Mouse (Mus musculus): Measurements from ENCODE around the gene Fam136a.
"Not testable (repeated sequence)": the region's sequence is repeated elsewhere in the genome, so short reads cannot be mapped to it uniquely, and the experiment has no call there.

The Fam136a gene

GRCm38 (mm10) chr6:86365371-86366124 is at the start of gene Fam136a:
Gene Fam136a, plus strand, starts transcription at chr6:86365646.
- peak; percentile 98 for DNase-seq (ENCODE audit: low read depth, low spot score)

- no peak for DNase-seq (ENCODE audit: low read depth, low spot score)
Measured at GRCm38 (mm10) chr6:86317066-86317465, 48.4 kb upstream of the Fam136a start.

GRCm38 (mm10) chr6:86318855-86319254 is 46.6 kb upstream of the Fam136a start:
- DNase-seq (ENCODE audit: low read depth, low spot score) = no peak

- no peak for DNase-seq (ENCODE audit: low read depth, low spot score)
Measured at GRCm38 (mm10) chr6:86322031-86322563, 43.3 kb upstream of the Fam136a start.

- DNase-seq (ENCODE audit: low read depth, low spot score) = no peak
Measured at GRCm38 (mm10) chr6:86322991-86323390, 42.5 kb upstream of the Fam136a start.

GRCm38 (mm10) chr6:86324400-86324799 is 41.0 kb upstream of the Fam136a start:
- no peak for DNase-seq (ENCODE audit: low read depth, low spot score)

- no peak for DNase-seq (ENCODE audit: low read depth, low spot score)
Measured at GRCm38 (mm10) chr6:86325646-86326045, 39.8 kb upstream of the Fam136a start.

- DNase-seq (ENCODE audit: low read depth, low spot score) = no peak
Measured at GRCm38 (mm10) chr6:86326866-86327265, 38.6 kb upstream of the Fam136a start.

GRCm38 (mm10) chr6:86328369-86328768 is 37.1 kb upstream of the Fam136a start:
- no peak for DNase-seq (ENCODE audit: low read depth, low spot score)

- no peak for DNase-seq (ENCODE audit: low read depth, low spot score)
Measured at GRCm38 (mm10) chr6:86329943-86330342, 35.5 kb upstream of the Fam136a start.

- DNase-seq (ENCODE audit: low read depth, low spot score) = no peak
Measured at GRCm38 (mm10) chr6:86335121-86335849, 30.2 kb upstream of the Fam136a start.

- DNase-seq (ENCODE audit: low read depth, low spot score) = no peak
Measured at GRCm38 (mm10) chr6:86335860-86336259, 29.6 kb upstream of the Fam136a start.

- not testable (repeated sequence) for DNase-seq (ENCODE audit: low read depth, low spot score)
Measured at GRCm38 (mm10) chr6:86336340-86336739, 29.1 kb upstream of the Fam136a start.

- DNase-seq (ENCODE audit: low read depth, low spot score) = no peak
Measured at GRCm38 (mm10) chr6:86343656-86344055, 21.8 kb upstream of the Fam136a start.

- no peak for DNase-seq (ENCODE audit: low read depth, low spot score)
Measured at GRCm38 (mm10) chr6:86346063-86346462, 19.4 kb upstream of the Fam136a start.

- peak; percentile 38 for DNase-seq (ENCODE audit: low read depth, low spot score)
Measured at GRCm38 (mm10) chr6:86349257-86349656, 16.2 kb upstream of the Fam136a start.

GRCm38 (mm10) chr6:86354948-86355347 is 10.5 kb upstream of the Fam136a start:
- DNase-seq (ENCODE audit: low read depth, low spot score) = no peak

- no peak for DNase-seq (ENCODE audit: low read depth, low spot score)
Measured at GRCm38 (mm10) chr6:86356956-86357355, 8.5 kb upstream of the Fam136a start.

- DNase-seq (ENCODE audit: low read depth, low spot score) = no peak
Measured at GRCm38 (mm10) chr6:86360691-86361090, 4.8 kb upstream of the Fam136a start.

GRCm38 (mm10) chr6:86361373-86361772 is 4.1 kb upstream of the Fam136a start:
- peak; percentile 17 for DNase-seq (ENCODE audit: low read depth, low spot score)

- DNase-seq (ENCODE audit: low read depth, low spot score) = peak; percentile 86
Measured at GRCm38 (mm10) chr6:86364442-86365141, 854 bp upstream of the Fam136a start.
